Mouse (Mus musculus): ENCODE measurements around the gene Mycbp2.

DNA sequence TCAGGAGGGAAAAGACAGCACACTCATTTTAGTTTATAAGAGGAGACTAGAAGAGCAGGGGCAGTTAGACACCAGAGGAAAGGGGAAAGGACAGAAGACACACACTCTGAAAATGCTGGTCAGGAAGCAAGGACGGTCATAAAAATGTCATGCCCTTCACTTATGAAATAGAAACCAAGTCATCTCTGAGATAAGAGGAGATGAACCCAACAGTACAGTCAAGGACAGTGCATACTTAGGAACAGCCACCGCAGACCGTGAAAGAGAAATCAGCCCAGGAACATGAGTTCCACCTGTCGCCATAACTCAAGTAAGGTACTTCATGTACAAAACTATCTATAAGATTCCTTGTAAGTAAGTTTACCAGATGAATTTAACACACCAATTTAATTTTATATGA, 33.7 kb downstream of the Mycbp2 start:
- TF ChIP-seq CTCF (IDR thresholded peaks at IDR 0.05; ENCODE audit: extremely low read depth, insufficient read length, insufficient replicate concordance, low read depth, low read length) (no peak), POLR2A (IDR thresholded peaks at IDR 0.05; ENCODE audit: low read depth, low read length) (no peak)

Data from small intestine, adult 2 months (tissue).